Mouse (Mus musculus) cerebellum, postnatal 14 days (tissue): ENCODE data around the gene Fam171a1.
"Not testable (repeated sequence)": the region's sequence is repeated elsewhere in the genome, so short reads cannot be mapped to it uniquely, and the experiment has no call there.

Source experiments
- DNase-seq, 2 experiments: peaks; one replicate each; pipeline ENCODE4 v3.0.0; 2021; ENCODE audit warnings: mixed read lengths in 2 of 2

The Fam171a1 gene

DNA sequence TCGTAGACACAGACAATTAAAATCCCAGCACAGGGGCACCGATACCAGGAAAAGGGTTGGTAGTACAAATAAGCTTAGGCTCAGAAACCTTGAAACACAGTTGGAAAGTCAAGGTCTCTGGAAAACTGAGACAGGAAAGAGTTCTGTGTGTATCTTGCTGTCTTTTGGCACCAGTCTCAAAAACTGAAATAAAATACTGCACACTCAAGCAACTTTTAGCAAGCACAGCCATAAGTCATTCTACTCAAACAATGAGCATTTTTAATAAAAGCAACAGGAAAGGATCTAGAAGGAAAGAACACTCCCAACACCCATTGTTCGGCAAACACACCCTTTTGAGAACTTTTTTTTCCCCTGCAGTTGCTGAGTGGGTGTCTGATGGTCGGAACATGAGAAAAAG lies at the start of gene Fam171a1:
TSS of gene Fam171a1 (plus strand) at position 359 of the 400 bp plus-strand sequence.
- DNase-seq = no peak

DNA sequence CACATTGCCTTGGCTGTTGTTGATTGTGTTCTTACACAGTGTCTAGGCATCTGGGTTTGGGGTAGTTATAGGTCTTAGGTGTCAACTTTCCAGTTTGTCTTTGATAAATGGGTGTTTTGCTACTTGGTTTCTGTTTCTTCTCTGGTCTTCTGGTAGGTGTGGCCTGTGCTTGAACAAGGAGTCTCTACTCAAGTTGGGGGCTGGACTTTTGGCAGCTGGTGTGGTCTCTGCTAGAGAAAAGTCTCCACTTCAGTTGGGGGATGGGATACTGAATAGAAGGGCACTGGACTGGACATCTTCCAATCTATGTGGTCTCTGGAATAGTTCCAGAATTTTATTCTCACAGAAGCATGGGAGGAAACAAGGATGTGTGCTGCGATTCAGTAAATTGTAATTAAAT lies 44.9 kb upstream of the Fam171a1 start:
- no peak for DNase-seq

DNA sequence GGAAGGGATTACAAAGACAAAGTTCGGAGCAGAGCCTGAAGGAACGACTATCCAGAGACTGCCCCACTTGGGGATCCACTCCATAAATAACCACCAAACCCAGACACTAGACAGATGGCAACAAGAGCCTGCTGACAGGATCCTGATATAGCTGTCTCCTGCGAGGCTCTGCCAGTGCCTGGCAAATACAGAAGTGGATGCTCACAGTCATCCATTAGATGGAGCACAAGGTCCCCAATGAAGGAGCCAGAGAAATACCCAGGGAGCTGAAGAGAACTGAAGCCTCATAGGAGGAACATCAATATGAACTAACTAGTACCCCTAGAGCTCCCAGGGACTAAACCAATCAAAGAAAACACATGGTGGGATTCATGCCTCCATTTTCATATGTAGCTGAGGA lies 25.7 kb upstream of the Fam171a1 start:
- DNase-seq = not testable (repeated sequence)

DNA sequence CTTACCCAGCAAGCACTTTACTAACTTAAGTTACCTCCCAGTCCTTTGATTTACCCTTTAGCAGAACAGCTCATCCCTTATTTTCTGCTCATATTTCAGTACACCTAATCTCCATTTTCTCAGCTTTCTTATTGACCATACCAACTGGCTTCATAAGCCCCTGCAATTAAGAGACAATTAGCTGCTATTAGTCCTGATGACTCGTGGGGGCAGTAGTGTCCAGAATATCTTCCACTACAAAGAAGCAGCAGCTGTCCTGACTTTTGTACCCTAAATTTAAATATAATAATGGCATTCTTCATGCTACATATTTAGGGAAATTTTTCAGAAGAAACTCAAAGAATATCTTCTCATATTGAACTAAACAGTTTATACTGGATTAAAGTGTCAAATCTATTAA lies 24.8 kb upstream of the Fam171a1 start:
- peak; percentile 40 to 51 for DNase-seq

DNA sequence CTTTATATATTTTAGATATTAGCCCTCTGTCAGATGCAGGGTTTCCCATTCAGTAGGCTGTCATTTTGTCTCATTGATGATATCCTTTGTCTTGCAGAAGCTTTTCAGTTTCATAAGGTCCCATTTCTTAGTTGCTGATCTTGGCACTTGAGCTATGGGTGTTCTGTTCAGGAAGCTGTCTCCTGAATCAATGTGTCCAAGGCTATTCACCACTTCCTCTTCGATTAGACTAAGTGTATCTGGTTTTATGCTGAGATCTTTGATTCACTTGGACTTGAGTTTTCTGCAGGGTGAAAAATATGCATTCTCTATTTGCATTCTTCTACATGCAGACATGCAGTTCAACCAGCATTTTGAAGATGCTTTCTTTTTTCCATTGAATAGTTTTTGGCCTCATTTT lies 17.9 kb upstream of the Fam171a1 start:
- DNase-seq = no peak

DNA sequence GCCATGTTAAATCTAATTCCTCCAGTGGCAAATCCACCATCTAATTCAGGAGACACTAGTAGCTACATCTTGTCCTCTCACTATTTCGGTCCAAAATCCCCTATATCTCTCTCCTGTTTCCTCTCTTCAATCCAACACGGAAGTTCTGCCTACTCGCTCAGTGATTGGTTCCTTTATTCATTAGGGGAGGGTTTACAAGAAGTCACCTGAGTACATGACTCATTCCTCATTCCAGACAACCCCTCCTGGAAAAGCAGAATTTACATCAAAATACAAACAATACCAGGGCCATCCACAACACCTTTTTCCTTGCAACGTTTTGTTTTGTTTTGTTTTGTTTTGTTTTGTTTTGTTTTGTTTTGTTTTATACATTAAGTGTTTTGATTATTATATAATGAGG lies 14.1 kb upstream of the Fam171a1 start:
- DNase-seq = no peak

DNA sequence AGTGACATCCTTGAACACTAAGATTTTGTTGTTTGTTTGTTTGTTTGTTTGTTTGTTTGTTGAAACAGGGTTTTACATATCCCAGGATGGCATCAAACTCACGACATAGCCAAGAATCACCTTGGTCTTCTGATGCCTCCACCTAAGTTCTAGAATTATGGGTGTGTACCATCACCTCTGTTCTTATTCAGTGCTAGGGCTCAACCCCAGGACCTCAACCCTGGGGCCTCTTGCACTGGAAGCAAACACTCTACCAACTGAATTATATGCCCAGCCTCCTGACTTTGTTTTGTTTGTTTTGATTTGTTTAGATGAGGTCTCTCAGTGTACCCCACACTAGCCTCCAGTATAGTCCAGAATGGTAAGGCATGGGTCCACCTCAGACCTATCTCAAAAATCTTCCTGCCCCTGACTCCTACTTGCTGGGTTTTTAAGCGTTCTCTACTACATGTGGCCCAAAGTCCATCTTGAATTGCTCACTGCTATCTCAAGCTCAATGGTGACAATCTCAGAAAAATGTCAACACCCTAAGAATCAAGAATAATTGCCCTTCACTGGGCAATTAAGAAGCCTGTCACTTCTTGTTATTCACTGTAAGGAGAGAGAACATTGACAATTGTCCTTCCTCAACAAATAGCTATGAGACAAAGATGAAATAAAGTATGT lies 12.6 kb upstream of the Fam171a1 start:
- no peak for DNase-seq

DNA sequence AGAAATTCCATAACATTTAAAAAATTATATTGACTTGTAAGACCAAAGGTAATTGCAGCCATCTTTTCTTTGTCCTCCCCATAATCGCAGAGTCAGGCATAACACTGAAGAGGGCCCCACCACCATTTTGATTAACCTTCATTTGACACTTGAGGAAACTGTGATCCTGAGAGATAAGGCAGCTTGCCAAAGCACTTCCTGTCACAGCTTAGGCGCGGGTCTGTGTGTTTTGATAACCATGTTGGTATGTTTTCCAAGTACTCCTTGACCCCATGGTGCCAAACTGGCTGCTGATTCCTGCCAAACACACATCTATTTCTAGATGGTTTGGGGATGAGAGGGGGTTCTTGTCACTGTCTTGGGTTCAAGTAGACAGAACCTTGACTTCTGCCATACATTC lies 11.7 kb upstream of the Fam171a1 start:
- DNase-seq = no peak

DNA sequence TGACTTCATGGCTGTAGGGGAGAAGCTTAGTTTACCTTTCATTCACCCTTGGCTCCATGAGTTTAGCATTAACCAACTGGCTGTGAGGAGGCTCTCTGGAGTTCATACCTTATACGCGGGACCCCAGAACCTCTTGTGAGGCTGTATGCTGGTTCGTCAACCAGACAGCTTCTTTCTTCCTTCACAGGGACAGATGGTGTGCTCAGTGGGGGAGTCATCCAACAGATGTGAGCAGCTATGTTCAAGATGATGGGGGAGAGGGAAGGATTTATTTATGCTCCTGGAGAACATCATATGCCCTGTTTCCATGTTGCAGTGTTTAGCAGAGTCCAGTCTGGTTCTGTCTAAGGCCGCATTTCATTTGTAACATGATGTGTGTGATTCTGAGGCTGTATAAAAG lies 6.6 kb upstream of the Fam171a1 start:
- DNase-seq = no peak

DNA sequence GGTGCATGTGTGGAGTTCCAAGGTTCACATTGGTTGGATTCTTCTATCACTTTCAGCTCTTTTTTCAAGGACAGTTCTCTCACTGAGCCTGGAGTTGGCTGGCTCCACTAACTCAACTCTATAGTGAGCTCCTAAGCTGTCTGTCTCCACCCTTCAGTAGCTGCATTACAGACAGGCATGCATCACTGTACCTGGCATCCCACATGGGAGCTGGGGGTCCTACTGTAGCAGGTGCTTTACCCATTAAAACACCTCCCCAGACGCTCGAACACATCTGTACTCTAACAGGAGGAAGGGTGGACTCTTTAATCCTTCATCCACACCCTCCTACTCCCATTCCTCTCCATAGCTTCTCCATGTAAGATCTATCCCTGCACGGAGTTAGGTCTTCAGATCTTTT lies 5.6 kb upstream of the Fam171a1 start:
- DNase-seq = no peak

DNA sequence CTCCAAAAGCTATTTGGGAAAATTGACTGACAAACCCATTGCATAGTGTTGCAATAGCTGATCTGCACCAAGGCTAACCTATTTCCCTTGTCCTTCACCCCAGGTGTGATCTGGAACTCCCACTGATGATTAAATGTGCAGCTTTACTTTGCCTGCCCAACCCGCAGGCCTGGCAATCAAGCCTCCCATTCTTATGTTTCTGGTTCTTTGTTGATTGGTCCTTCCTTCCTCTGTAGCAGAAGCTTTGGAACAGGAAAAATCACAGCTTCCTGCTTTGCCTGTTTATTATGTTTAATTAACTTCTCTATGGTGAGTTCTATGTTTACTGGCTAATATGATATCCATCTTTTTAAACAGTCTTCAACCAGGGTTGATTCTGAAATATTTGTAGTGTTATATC lies 5.2 kb upstream of the Fam171a1 start:
- DNase-seq = no peak

DNA sequence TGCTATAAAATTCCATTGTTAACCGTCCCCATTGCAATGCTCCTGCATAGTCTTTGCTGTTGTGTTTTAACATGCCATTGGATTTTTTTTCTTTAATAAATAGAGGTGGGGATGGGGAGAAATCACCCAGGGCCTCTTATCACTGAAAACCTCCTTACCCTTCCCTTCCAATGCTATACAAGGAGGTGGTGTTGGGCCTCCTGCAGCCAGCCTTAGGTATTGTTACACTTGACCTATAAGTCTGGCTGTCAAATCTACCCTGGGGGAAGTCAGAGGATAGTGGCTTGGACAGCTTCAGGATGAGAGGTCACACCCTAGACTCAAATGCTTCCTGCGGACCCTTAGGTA lies 3.8 kb downstream of the Fam171a1 start:
- no peak for DNase-seq

DNA sequence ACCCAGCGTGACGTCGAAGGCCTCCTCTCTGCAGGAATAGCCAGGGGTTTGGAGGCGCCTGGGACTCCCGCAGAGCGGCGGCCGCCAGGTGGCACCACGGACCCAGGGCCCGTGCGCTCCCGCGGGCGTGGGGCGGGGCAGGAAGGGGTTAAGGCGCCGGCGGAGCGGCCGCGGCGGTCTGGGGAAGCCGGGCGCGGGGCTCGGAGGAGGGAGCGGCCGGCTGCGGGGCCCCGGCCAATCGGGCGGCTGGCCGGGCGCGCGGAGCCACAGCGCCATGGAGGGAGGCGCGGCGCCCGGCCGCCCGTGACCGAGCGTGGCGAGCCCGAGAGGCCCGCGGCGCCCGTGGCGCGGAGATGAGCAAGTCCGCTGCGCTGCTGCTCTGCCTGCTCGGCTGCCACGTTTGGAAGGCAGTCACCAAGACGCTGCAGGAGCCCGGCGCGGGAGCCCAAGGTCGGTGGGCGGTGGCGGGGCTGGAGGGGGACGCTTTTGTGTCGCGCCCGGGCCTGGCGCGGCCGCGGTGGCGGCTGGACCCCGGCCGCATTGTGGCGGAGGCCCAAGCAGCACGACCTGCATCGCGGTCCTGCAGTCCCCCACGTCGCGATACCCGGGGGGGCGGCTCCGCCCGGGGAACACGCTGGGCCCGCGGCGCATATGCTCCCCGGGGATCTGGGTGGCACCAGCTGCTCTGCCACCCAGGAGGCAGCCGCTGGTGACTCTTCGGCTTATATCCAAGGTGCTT lies 4.3 kb downstream of the Fam171a1 start:
- DNase-seq = peak; percentile 85 to 87

DNA sequence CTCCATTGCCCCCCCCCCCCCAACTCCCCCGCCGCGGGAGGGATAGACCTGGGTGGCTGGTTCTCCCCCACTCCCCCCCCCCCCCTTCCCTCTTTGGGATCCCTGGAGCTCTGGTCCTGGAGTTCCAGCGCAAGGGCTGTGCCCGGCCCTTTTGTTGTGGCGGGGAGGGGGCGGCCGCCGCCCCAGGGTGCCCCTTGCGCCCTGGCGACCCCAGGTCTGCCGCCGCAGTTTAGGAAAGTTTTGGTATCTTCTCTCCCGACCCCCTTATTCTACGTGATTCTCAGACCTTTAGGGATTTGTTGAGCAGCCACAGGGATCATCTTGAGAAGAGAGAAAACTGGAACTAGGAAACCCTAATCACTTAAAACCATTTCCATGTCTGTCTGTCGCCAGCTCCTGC lies 4.9 kb downstream of the Fam171a1 start:
- peak in 1 of 2 experiments; percentile 38 for DNase-seq

DNA sequence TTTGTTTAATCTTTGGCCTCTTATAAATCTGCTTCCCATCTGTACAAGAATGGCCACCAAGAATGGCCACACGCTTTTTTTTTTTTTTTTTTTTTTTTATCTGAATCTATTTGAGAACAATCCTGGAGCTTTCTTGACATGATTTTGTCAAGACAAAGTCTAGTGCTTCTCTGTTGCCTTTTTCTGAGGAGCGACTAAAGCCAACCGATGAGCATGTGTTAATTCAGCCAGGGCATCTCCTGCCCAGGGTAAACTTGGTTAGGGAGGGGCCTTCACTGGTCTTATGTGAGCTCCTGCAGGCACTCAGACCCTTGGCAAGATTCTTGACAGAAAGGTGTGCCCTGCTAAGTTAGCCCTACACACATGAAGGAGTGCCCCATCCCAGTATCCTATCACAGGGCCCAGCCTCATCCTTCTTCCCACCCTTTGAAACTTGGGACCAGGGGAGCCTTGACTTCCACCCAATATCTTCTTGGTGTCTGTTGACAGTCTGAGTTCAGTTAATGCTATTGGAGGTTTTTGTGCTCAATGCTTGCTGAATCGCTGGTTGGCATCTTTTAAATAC lies 5.4 kb downstream of the Fam171a1 start:
- DNase-seq = no peak

DNA sequence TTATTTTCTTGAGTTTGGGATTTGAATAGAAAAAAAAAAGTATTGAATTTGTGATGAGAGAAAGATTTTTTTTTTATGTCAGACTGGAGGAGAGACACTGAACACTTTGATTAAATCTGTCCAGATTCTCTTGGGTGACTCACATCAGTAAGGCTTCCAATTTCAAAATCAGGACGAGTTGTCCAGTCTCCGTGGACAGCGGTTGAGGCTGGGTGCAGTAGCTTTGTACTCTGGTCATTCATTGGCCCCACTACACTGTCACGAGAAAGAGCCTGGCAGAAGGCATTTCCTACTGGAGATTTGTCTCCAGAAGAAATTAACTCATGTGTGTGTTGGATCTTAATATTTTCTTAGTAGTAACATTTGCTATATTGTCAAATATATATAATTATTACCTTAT lies 8.5 kb downstream of the Fam171a1 start:
- no peak for DNase-seq

DNA sequence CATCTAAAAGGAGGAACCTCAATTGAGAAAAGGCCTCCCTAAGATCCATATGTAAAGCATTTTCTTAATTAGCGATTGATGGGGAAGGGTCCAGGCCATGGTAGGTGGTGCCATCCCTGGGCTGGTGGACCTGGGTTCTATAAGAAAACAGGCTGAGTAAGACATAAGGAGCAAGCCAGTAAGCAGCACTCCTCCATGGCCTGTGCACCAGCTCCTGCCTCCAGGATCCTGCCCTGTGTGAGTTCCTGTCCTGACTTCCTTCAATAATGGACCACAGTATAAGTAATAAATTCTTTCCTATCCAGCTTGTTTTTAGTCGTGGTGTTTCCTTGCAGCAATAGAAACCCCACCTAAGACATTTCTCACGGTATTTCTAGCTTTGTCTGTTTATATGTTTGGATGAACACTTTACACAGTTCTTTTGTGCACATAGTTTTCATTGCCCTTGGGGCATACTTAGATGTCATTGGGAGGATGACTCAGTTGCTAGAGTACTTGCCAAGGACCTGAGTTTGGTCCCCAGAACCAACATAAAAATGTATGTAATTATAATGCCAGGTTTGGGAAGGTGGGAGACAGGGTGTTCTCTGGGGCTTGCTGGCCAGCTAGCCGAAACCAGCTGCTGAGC lies 13.3 kb downstream of the Fam171a1 start:
- DNase-seq = no peak

DNA sequence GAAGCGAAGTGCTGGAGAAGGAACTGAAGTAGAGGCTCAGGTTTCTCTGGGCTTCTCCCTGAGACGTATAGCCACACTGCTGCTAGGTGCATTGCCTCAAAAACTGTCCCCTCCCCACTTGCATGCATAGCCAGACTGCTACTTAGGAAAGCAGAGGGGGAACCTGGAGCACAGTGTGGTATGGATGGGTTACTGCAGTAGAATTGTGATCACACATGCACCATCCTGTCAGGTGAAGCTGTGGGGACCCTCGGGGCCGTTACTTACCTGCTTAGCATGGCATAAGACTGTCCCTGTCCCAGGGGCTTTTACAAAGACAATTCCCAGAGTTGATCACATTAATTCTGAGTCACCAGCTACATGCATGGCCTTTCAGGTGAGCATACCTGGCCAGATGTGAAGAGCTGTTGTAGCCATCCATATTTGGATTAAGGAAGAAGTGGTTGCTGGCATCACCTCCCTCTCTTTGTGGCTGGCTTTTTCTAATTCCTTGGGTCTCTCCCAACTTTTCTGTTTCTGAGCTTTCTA lies 14.4 kb downstream of the Fam171a1 start:
- no peak for DNase-seq

DNA sequence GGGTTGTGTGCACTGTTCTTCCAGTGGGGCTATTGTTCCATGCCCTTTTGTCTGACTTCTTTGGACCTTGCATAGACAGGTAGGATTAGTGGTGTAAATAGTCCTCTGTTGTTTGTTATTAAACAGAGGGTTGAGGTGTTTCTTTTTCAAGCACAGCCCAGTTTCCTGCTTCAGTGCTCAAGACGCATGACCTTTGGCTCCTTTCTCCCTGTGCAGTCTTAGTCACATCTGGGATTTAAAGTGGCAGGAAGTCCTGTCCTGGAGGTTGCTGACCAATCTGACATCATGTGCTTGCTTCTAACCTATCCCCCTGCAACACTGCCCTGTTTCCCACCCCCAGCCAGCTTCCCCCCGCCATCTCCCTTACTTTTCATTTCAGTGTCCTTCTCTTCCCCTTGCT lies 14.9 kb downstream of the Fam171a1 start:
- no peak for DNase-seq

DNA sequence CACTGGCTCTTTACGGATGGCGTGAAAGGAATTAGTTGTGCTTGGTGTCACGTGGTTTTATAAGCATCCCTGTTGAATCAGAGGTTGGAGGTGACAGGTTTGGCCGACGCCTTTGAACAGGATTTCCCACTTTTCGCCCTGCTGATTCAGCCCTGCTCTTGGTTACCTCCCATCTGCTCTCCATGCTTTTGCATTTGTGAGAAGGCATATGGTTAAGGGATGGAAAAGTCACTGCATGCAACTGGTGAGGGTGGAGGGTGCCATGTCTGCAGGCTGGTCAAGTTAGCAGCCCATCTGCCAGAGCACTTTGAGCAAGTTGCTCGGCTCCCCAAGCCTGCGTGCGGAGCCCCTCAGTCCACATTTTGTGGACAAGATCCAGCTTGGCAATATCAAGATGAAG lies 18.4 kb downstream of the Fam171a1 start:
- peak in 1 of 2 experiments; percentile 46 for DNase-seq

DNA sequence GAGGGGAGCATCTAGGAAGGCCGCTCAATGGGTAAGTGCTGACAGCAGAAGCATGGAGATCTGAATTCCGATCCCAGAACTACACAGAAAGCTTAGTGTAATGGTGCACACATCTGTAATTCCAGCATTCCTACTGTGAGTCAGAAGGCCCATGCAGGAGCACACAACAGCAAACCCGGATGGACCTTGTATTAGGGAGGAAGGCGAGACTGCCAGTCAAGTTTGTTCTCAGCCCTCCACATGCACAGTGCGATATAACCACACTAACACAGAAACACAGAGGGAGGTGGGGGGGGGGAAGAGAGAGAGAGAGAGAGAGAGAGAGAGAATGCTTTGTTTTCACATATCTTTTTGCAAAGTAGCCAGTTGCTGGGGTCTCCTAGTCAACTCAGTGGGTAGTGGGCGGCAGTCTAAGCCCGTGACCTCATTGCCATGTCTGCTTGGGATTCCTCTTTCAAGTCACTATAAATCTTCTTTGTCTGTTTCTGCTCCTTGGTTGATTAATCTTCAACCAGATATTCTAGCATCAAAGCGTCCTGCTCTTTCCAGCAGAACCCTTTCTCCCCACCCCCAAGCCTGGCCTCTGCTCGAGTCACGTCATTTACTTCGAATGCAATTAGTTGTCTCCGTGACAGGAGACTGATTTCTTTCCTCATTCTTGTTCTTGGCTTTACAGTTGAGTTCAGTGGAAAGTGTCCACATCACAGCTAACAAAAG lies 20.7 kb downstream of the Fam171a1 start:
- DNase-seq = no peak

DNA sequence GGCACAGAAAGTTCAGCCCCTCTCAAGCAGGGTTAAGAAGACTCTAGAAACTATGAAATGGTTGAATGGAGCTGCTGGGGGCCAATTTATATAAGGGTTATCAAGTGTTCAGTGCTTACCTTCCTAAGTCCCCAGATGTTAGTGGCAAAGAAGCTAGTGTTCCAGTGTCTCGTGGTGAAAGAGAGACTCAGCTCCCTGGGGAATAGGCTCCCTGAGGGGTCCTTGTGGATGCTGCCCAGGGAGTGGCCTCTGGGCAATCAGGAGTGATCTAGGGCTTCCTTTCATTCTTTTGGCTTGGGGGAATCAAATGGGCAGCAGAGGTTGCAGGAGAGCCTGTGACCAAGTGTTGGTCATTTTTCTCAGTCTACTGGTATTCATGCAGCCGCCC lies 21.3 kb downstream of the Fam171a1 start:
- no peak for DNase-seq

DNA sequence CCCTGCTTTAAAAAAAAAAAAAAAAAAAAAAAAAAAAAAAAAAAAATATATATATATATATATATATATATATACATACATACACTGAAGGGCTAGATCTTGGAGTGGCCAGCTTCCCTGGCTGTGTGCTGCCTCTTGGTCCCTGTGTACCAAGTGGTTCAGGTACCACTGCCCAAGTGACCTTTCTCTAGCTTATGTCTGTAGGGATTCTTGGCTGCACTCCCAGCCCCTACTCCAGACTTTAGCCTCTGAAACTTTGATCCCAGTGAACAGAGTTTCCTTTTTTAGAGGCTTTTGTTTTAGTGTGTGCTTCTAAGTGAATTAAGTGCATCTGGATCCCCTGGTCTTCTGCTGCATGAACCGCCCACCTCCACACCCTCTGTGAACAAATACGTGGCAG lies 24.3 kb downstream of the Fam171a1 start:
- DNase-seq = no peak
